Mouse (Mus musculus) common myeloid progenitor, adult 5-6 weeks (primary cell): Measurements from ENCODE around the gene Pex6. TPM values are rescaled to one million over a fixed set of nuclear protein-coding genes. Genes with fewer than 3 reads are reported as not detected.
A peak's percentile ranks its signal among the peaks of the same experiment; 100 is the strongest.

Experiments used
- ATAC-seq: replicated peaks from 2 replicates; pipeline ENCODE4 v1.8.0; 2016; ENCODE audit warnings: low read depth, mild to moderate bottlenecking, moderate TSS enrichment, inconsistent platforms; ENCODE audit not compliant: poor library complexity, severe bottlenecking
- total RNA-seq: library from RNA; stranded (forward); fragments of 200-1000, 187-1606 nt; gene quantifications from 2 replicates; pipeline ENCODE4 v1.2.3, GENCODE M21; 2017

Gene Pex6
- total RNA-seq, 1 experiment from 2014 or later: 17.7 TPM

DNA sequence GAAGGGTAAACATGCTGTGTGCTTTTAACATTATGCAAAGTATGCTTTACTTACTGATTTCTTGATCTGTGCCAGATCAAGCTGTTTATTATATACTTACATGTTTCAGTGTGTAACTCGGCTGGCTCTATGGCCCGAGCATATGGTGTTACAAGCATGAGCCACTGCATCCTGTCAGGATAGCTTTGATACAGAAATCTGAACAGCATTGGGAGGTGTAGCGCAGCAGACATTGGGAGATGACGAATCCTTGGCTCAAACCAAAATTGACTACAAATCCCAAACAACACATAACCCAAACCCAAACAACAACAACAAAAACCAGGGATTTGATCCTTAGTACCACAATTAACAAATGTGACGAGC lies 60.8 kb downstream of the Pex6 start:
- ATAC-seq: no peak

DNA sequence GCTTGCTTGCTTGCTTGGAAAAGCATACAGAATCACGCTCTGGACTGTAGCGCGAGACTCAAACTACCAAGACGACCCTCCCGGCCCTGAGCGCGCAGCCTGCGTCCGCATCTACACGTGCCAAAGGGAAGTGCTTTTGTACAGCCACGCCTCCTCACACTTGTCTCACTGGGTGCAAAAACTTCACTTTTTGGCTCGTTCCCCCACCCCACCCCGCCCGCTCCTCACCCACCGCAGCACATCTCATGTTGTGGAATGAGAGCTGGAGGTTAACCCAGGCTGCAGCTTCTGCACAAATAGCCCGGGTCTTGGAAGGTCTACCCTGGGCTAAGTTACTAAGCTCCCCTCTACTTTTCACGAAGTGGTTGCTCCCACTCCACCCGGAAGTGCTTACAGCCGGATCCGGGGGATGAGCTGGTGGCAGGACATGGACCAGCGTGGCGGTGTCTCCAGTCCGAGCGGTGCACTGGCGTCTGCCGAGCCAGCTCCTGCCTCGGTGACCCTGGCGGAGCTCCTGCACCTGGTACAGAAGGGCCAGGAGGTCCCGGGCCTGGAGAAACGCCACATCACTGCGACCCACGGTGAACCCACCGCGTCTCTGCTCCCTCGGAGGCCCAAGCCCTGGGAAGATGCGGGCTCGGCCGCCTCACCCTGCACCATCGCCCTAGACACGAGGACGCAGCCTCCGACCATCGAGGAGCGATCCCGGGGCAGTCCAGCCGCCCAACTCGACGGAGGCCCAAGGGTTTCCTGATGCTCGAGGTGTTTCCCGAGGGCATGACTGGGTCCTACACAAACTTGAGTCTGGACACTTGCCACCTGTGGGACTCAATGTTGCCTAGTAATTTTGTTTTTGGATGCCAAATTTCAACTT lies 61.4 kb downstream of the Pex6 start, which contains the start of gene 2310039H08Rik:
Gene 2310039H08Rik, plus strand, starts transcription at position 232 of the 874 bp plus-strand sequence.
- peak; percentile 69 for ATAC-seq

DNA sequence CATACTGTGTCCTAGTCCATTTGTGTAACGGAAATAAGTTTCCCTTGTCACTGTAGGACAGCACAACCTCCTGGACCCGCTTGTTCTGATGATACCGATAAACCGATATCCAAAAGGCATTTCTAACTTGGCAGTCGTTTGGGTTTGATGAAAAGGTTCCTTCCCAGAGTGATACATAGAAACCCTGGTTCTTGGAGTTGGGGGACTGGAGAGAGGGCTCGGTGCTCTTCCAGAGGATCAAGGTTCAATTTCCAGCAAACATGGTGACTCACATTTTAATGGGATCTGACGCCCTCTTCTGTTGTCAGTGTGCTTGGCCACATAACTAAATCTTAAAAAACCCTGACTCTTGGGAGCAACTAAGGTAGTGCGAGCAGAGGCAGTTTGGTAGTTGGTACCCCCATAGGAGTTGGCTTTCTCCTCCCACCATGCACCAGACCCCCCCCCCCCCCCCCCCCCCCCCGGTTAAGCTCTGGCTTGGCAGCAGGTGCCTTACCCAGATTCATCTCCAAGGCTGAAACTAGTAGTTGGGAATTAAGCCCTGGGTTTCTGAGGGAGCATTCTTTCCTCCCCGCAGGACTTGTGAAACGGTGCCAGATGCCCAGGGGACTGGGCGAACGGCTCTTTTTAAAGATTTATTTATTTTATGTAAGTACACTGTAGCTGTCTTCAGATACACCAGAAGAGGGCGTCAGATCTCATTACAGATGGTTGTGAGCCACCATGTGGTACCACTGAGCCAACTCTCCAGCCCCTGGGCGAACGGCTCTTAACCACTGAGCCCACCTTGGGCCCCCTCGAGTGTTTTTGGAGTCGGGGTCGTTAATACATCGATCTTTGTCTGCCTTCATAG lies 62.2 kb downstream of the Pex6 start:
- 0 out of 2 replicates have a peak, but pooled peaks have one; percentile 10 for ATAC-seq

DNA sequence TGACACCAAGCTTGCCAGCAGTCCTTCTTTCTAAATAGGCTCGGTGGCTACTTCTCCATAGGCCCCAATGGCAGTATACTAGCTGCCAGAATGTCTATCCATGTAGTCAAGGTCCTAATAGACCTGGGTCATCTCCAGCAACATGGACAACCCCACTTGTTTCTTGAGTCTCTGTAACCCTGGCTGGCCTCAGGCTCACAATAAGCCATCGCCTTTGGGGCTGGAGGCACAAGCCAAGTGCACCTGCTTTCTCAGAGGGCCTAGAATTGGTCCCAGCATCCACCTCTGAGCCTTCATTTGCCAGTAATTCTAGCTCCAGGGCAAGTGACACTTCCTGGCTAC lies 62.8 kb downstream of the Pex6 start:
- ATAC-seq: no peak

DNA sequence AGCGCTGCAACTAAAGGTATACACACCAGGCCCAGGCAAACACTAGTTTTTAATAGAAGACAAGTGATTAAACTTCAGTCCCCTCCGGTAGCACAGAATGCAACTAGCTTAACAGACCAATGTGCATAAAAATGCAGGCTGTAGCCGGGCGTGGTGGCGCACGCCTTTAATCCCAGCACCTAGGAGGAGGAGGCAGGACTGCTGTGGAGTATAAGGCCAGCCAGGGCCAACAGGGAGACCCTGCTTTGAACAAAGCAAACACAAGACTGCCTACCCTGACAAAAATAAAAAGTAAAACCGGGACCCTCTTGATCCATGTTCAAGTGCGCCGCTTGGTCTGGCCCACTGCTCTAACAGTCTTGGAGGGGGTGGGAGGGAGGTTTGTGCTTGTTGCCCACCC lies 63.8 kb downstream of the Pex6 start:
- ATAC-seq: no peak

Other genes with a start within 250 kb of the Pex6 start
- not detected in 2 replicates for gene Ttbk1, start 223.8 kb upstream of the Pex6 start, total RNA-seq
- gene Dnph1, start 214.8 kb upstream of the Pex6 start, total RNA-seq: 13.3 and 14.5 TPM in 2 replicates
- gene Cul9, start 165.1 kb upstream of the Pex6 start, total RNA-seq: 17.3 and 21.2 TPM in 2 replicates
- 32.5 and 35.4 TPM in 2 replicates for gene Srf, start 155.3 kb upstream of the Pex6 start, total RNA-seq
- gene Ptk7, start 82.0 kb upstream of the Pex6 start, total RNA-seq: 5.7 and 6.7 TPM in 2 replicates
- gene Klc4, start 65.4 kb upstream of the Pex6 start, total RNA-seq: 6.1 and 6.9 TPM in 2 replicates
- 102 and 113 TPM in 2 replicates for gene Mrpl2, start 65.2 kb upstream of the Pex6 start, total RNA-seq
- 13.8 and 22.7 TPM in 2 replicates for gene Cul7, start 61.1 kb upstream of the Pex6 start, total RNA-seq
- gene Rrp36, start 37.1 kb upstream of the Pex6 start, total RNA-seq: 46.2 and 51.9 TPM in 2 replicates
- 63.6 and 86.9 TPM in 2 replicates for gene Mea1, start 32.7 kb upstream of the Pex6 start, total RNA-seq
- gene Klhdc3, start 30.5 kb upstream of the Pex6 start, total RNA-seq: 29.1 and 37.0 TPM in 2 replicates
- 41.7 and 45.4 TPM in 2 replicates for gene Ppp2r5d, start 6.4 kb upstream of the Pex6 start, total RNA-seq
- gene Gnmt, start 17.7 kb downstream of the Pex6 start, total RNA-seq: not detected in 2 replicates
- gene Cnpy3, start 40.8 kb downstream of the Pex6 start, total RNA-seq: 76.0 and 76.7 TPM in 2 replicates
- not detected in 2 replicates for gene Ptcra, start 52.2 kb downstream of the Pex6 start, total RNA-seq
- 15.3 and 16.2 TPM in 2 replicates for gene 2310039H08Rik, start 61.2 kb downstream of the Pex6 start, total RNA-seq
- 129 and 146 TPM in 2 replicates for gene Rpl7l1, start 71.2 kb downstream of the Pex6 start, total RNA-seq
- gene Bicral, start 147.0 kb downstream of the Pex6 start, total RNA-seq: 43.2 and 55.4 TPM in 2 replicates
- 12.3 and 16.9 TPM in 2 replicates for gene Tbcc, start 179.2 kb downstream of the Pex6 start, total RNA-seq
- not detected in 2 replicates for gene Prph2, start 199.0 kb downstream of the Pex6 start, total RNA-seq